Mouse (Mus musculus) hindbrain, embryonic 11.5 days (tissue): ENCODE results near the gene Nr5a2. TPM values are rescaled to one million over a fixed set of nuclear protein-coding genes. Genes with fewer than 3 reads are reported as not detected.

Experiments
- ATAC-seq: fragments of 200-750 bp; cut with Nextera tagmentation; 2 replicates; pipeline ENCODE4 v1.8.0; 2017; ENCODE audit warnings: mild to moderate bottlenecking, moderate TSS enrichment, moderate library complexity; ENCODE audit not compliant: low FRiP score
- DNase-seq: peaks from one replicate; pipeline ENCODE4 v3.0.0-alpha.2; 2015; ENCODE audit warnings: low spot score
- H3K27ac ChIP-seq: fragments of 300-500 bp; sonication (generic); 2 replicates; pipeline ENCODE4 v1.5.1; 2014; ENCODE audit warnings: mild to moderate bottlenecking, low read depth, low read length
- H3K27me3 ChIP-seq: fragments of 300-500 bp; sonication (generic); 2 replicates; pipeline ENCODE4 v1.6.1; 2014; ENCODE audit warnings: mild to moderate bottlenecking, low read length, moderate library complexity, mixed read lengths; ENCODE audit not compliant: control insufficient read depth, insufficient read depth
- H3K36me3 ChIP-seq: fragments of 300-500 bp; sonication (generic); 2 replicates; pipeline ENCODE4 v1.6.1; 2014; ENCODE audit warnings: mild to moderate bottlenecking, low read length, moderate library complexity, mixed read lengths; ENCODE audit not compliant: control insufficient read depth, insufficient read depth
- H3K4me1 ChIP-seq: fragments of 300-500 bp; sonication (generic); replicated peaks from 2 replicates; pipeline ENCODE4 v1.6.1; 2014; ENCODE audit warnings: low read length, mixed read lengths; ENCODE audit not compliant: control insufficient read depth, insufficient read depth
- H3K4me2 ChIP-seq: fragments of 300-500 bp; sonication (generic); replicated peaks from 2 replicates; pipeline ENCODE4 v1.6.1; 2014; ENCODE audit warnings: mild to moderate bottlenecking, low read depth, low read length
- H3K4me3 ChIP-seq: fragments of 300-500 bp; sonication (generic); 2 replicates; pipeline ENCODE4 v1.5.1; 2014; ENCODE audit warnings: low read depth, low read length
- H3K9ac ChIP-seq: fragments of 300-500 bp; sonication (generic); 2 replicates; pipeline ENCODE4 v1.6.1; 2014; ENCODE audit warnings: low read depth, low read length
- H3K9me3 ChIP-seq: fragments of 300-500 bp; sonication (generic); 2 replicates; pipeline ENCODE4 v1.6.1; 2016; ENCODE audit warnings: low read length; ENCODE audit not compliant: control insufficient read depth
- WGBS: fragments of 180-500 bp; shearing (Covaris S2); extraction: QIAGEN DNeasy Blood & Tissue Kit; methylation state at CpG from one replicate; pipeline ENCODE4 v1.1.7; 2014; 5-methylcytosine and 5-hydroxymethylcytosine counted together
- polyA plus RNA-seq: library from polyadenylated mRNA; unstranded; fragments of >200 nt; fragmentation: Nextera tagmentation; extraction: Ambion mirVana; gene quantifications from 2 replicates; pipeline ENCODE4 v1.2.1, GENCODE M21; 2014

Nr5a2 gene
- polyA plus RNA-seq, 1 experiment from 2014 or later, result 0.26 TPM

GRCm38 (mm10) chr1:136910144-136910543, 50.1 kb downstream of the Nr5a2 start:
- Histone ChIP-seq H3K9ac (no peak overlapping the region), H3K9me3 (no peaks in the 10 kb centered on the region), H3K4me1 (no peaks in the 10 kb centered on the region), H3K27me3 (no peaks in the 10 kb centered on the region), H3K4me3 (no peak overlapping the region), H3K27ac (no peak overlapping the region), H3K4me2 (no peak overlapping the region), H3K36me3 (no peaks in the 10 kb centered on the region)
- ATAC-seq (no peak), DNase-seq (no peak)
- 84% methylated on average over 12 of the region's 12 CpGs for whole genome bisulfite sequencing

- H3K27me3 ChIP-seq, result no peaks in the 10 kb centered on the region
- 85% methylated on average over 6 of the region's 6 CpGs for WGBS
- no peak overlapping the region for H3K27ac ChIP-seq
- no peak overlapping the region for H3K4me2 ChIP-seq
- H3K4me3 ChIP-seq, result no peak overlapping the region
- no peak for DNase-seq
- H3K9ac ChIP-seq, result no peak overlapping the region
- ATAC-seq, result no peak
- no peaks in the 10 kb centered on the region for H3K36me3 ChIP-seq
- H3K4me1 ChIP-seq, result no peaks in the 10 kb centered on the region
- H3K9me3 ChIP-seq, result no peaks in the 10 kb centered on the region
Observed at GRCm38 (mm10) chr1:136909494-136910037, 50.7 kb downstream of the Nr5a2 start.

- no peaks in the 10 kb centered on the region for H3K4me1 ChIP-seq
- H3K27me3 ChIP-seq, result no peaks in the 10 kb centered on the region
- H3K36me3 ChIP-seq, result no peaks in the 10 kb centered on the region
- peaks cover 4% of the 10 kb centered on the region; the same call in 1 of the 2 replicates for H3K9me3 ChIP-seq
- no peak for DNase-seq
- no peak overlapping the region for H3K4me2 ChIP-seq
- WGBS, result 89% methylated on average over 4 of the region's 4 CpGs
- no peak overlapping the region for H3K27ac ChIP-seq
- H3K9ac ChIP-seq, result no peak overlapping the region
- H3K4me3 ChIP-seq, result no peak overlapping the region
- ATAC-seq, result no peak
Observed at GRCm38 (mm10) chr1:136898130-136898529, 62.1 kb downstream of the Nr5a2 start.

GRCm38 (mm10) chr1:136896351-136896750, 63.9 kb downstream of the Nr5a2 start:
- WGBS, result 87% methylated on average over 6 of the region's 6 CpGs
- no peak for ATAC-seq
- no peak for DNase-seq
- Histone ChIP-seq H3K4me3 (no peak overlapping the region), H3K36me3 (no peaks in the 10 kb centered on the region), H3K4me1 (no peaks in the 10 kb centered on the region), H3K27ac (no peak overlapping the region), H3K27me3 (no peaks in the 10 kb centered on the region), H3K4me2 (no peak overlapping the region), H3K9ac (no peak overlapping the region), H3K9me3 (peaks cover 4% of the 10 kb centered on the region; the same call in 1 of the 2 replicates)

GRCm38 (mm10) chr1:136895877-136896276, 64.4 kb downstream of the Nr5a2 start:
- ATAC-seq (no peak), DNase-seq (no peak)
- no peak overlapping the region for H3K4me2 ChIP-seq
- no peaks in the 10 kb centered on the region for H3K4me1 ChIP-seq
- H3K27ac ChIP-seq, result no peak overlapping the region
- no peak overlapping the region for H3K4me3 ChIP-seq
- H3K36me3 ChIP-seq, result no peaks in the 10 kb centered on the region
- no peaks in the 10 kb centered on the region for H3K27me3 ChIP-seq
- no peak overlapping the region for H3K9ac ChIP-seq
- 92% methylated on average over 8 of the region's 8 CpGs for WGBS
- no peaks in the 10 kb centered on the region for H3K9me3 ChIP-seq

- H3K9me3 ChIP-seq, result no peaks in the 10 kb centered on the region
- no peaks in the 10 kb centered on the region for H3K4me1 ChIP-seq
- no peak overlapping the region for H3K4me2 ChIP-seq
- H3K27ac ChIP-seq, result no peak overlapping the region
- H3K9ac ChIP-seq, result no peak overlapping the region
- no peaks in the 10 kb centered on the region for H3K27me3 ChIP-seq
- WGBS, result 65% methylated on average over 2 of the region's 2 CpGs
- H3K4me3 ChIP-seq, result no peak overlapping the region
- DNase-seq, result no peak
- H3K36me3 ChIP-seq, result no peaks in the 10 kb centered on the region
- no peak for ATAC-seq
Observed at GRCm38 (mm10) chr1:136894753-136895152, 65.5 kb downstream of the Nr5a2 start.

GRCm38 (mm10) chr1:136893162-136893561, 67.1 kb downstream of the Nr5a2 start:
- Histone ChIP-seq H3K4me2 (no peak overlapping the region), H3K27me3 (no peaks in the 10 kb centered on the region), H3K27ac (no peak overlapping the region), H3K9me3 (no peaks in the 10 kb centered on the region), H3K4me1 (peaks cover 3% of the 10 kb centered on the region; the same call in 1 of the 2 replicates), H3K9ac (no peak overlapping the region), H3K36me3 (no peaks in the 10 kb centered on the region), H3K4me3 (no peak overlapping the region)
- ATAC-seq (no peak), DNase-seq (no peak)
- WGBS, result 86% methylated on average over 6 of the region's 6 CpGs

GRCm38 (mm10) chr1:136890439-136890838, 69.8 kb downstream of the Nr5a2 start:
- H3K27ac ChIP-seq, result no peak overlapping the region
- no peaks in the 10 kb centered on the region for H3K27me3 ChIP-seq
- H3K9ac ChIP-seq, result no peak overlapping the region
- H3K4me3 ChIP-seq, result no peak overlapping the region
- no peaks in the 10 kb centered on the region for H3K9me3 ChIP-seq
- H3K36me3 ChIP-seq, result no peaks in the 10 kb centered on the region
- H3K4me2 ChIP-seq, result no peak overlapping the region
- ATAC-seq, result no peak
- H3K4me1 ChIP-seq, result peaks cover 3% of the 10 kb centered on the region; the same call in 1 of the 2 replicates
- DNase-seq, result no peak
- WGBS, result 89% methylated on average over 7 of the region's 7 CpGs

- ATAC-seq, result no peak
- Histone ChIP-seq H3K36me3 (no peaks in the 10 kb centered on the region), H3K9me3 (no peaks in the 10 kb centered on the region), H3K4me3 (no peak overlapping the region), H3K27ac (no peak overlapping the region), H3K27me3 (no peaks in the 10 kb centered on the region), H3K9ac (no peak overlapping the region), H3K4me1 (peaks cover 3% of the 10 kb centered on the region; the same call in 1 of the 2 replicates), H3K4me2 (no peak overlapping the region)
- 41% methylated on average over 6 of the region's 6 CpGs for WGBS
- no peak for DNase-seq
Observed at GRCm38 (mm10) chr1:136888704-136889103, 71.5 kb downstream of the Nr5a2 start.
